Mouse (Mus musculus): ENCODE results near the gene Gm49358. TPM values are rescaled to one million over a fixed set of nuclear protein-coding genes. Genes with fewer than 3 reads are reported as not detected.

Gm49358 gene
- polyA plus RNA-seq, 1 experiment: not detected

GRCm38 (mm10) chr10:86836784-86837183 lies 73.0 kb downstream of the Gm49358 start:
- WGBS: 76% methylated on average over 4 of the region's 4 CpGs

DNA sequence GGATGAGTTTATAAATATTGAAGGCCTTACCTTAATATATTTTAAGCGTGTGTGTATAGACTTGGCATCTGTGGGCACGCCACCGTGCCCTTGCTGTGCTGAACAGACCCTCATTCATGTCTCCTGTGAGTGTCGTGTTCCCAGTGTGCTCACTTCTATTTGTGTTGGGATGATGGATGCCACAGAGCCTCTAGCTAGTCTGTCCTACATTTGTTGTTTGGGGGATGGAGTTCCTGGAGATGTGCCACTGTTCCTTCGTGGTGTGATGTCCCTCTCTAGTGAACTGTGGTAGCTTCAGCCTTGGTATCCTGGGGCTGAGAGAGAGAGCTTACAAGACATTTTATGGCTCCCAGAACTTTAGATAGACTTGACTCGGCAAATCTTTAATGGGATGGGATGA lies 75.1 kb downstream of the Gm49358 start:
- no peak overlapping the region for H3K27ac ChIP-seq (ENCODE audit: insufficient read depth, low read length)
- WGBS: 64% methylated on average over 6 of the region's 6 CpGs

More at GRCm38 (mm10) chr10:86836784-86837183, 73.0 kb downstream of the Gm49358 start:
- no peak overlapping the region for H3K27ac ChIP-seq (ENCODE audit: insufficient read depth, low read length)
- no peaks in the 10 kb centered on the region for H3K27me3 ChIP-seq (ENCODE audit: control insufficient read depth, insufficient read depth, low read length)
- DNase-seq: no peak
- TF ChIP-seq CTCF (IDR thresholded peaks at IDR 0.05; ENCODE audit: borderline replicate concordance, insufficient read depth, low read depth, low read length): no peak
- no peak for TF ChIP-seq POLR2A (IDR thresholded peaks at IDR 0.05; ENCODE audit: borderline replicate concordance, insufficient read depth, low read length)
- no peak overlapping the region for H3K4me3 ChIP-seq (replicated peaks; ENCODE audit: insufficient read depth, low read depth, low read length)
- no peaks in the 10 kb centered on the region for H3K4me1 ChIP-seq (ENCODE audit: control insufficient read depth, insufficient read depth, low read length)

GRCm38 (mm10) chr10:86842659-86843058 lies 78.9 kb downstream of the Gm49358 start:
- no peak for TF ChIP-seq POLR2A (IDR thresholded peaks at IDR 0.05; ENCODE audit: borderline replicate concordance, insufficient read depth, low read length)
- no peak for TF ChIP-seq CTCF (IDR thresholded peaks at IDR 0.05; ENCODE audit: borderline replicate concordance, insufficient read depth, low read depth, low read length)
- H3K27me3 ChIP-seq (ENCODE audit: control insufficient read depth, insufficient read depth, low read length): no peaks in the 10 kb centered on the region
- H3K4me3 ChIP-seq (replicated peaks; ENCODE audit: insufficient read depth, low read depth, low read length): no peak overlapping the region
- no peak for DNase-seq
- H3K4me1 ChIP-seq (ENCODE audit: control insufficient read depth, insufficient read depth, low read length): no peaks in the 10 kb centered on the region; the same call in 1 of the 2 replicates
- H3K27ac ChIP-seq (ENCODE audit: insufficient read depth, low read length): no peak overlapping the region
- WGBS: 58% methylated on average over 5 of the region's 5 CpGs

More for the DNA sequence above, 75.1 kb downstream of the Gm49358 start:
- no peak for DNase-seq
- no peak for TF ChIP-seq POLR2A (IDR thresholded peaks at IDR 0.05; ENCODE audit: borderline replicate concordance, insufficient read depth, low read length)
- no peak for TF ChIP-seq CTCF (IDR thresholded peaks at IDR 0.05; ENCODE audit: borderline replicate concordance, insufficient read depth, low read depth, low read length)
- no peaks in the 10 kb centered on the region for H3K27me3 ChIP-seq (ENCODE audit: control insufficient read depth, insufficient read depth, low read length)
- no peaks in the 10 kb centered on the region for H3K4me1 ChIP-seq (ENCODE audit: control insufficient read depth, insufficient read depth, low read length)
- no peak overlapping the region for H3K4me3 ChIP-seq (replicated peaks; ENCODE audit: insufficient read depth, low read depth, low read length)

DNA sequence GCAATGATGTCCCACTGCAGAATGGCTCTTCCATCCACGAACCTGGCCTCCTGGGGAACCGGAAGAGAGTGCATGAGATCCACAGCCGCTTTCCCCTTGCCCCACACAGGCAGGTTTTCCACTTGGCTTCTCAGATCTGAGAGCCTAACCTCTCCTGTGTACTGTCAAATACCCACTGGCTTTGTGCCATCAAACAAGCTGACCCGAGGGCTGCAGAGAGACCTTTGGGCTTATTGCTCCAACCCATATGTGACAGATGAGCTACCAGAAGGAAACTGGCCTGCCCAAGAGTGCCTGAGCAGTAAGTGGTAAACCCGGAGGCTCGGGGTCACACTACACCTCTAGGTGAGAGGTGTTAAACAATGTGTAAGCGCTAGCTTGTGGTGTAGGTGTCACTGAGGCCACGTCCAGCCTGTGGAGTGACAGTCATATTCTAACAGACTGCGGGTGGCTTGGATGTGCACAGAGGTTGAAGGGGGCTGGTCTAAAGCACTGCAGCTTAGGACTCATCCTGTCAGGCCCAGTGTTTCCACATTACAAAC lies 83.2 kb downstream of the Gm49358 start:
- Histone ChIP-seq H3K4me1 (ENCODE audit: control insufficient read depth, insufficient read depth, low read length) (no peaks in the 10 kb centered on the region; the same call in 1 of the 2 replicates), H3K4me3 (replicated peaks; ENCODE audit: insufficient read depth, low read depth, low read length) (no peak overlapping the region), H3K27ac (ENCODE audit: insufficient read depth, low read length) (no peak overlapping the region), H3K27me3 (ENCODE audit: control insufficient read depth, insufficient read depth, low read length) (no peaks in the 10 kb centered on the region)
- 73% methylated on average over 9 of the region's 9 CpGs for WGBS
- no peak for TF ChIP-seq POLR2A (IDR thresholded peaks at IDR 0.05; ENCODE audit: borderline replicate concordance, insufficient read depth, low read length)
- no peak for DNase-seq

- no peak for DNase-seq
- WGBS: 75% methylated on average over 4 of the region's 4 CpGs
- TF ChIP-seq POLR2A (IDR thresholded peaks at IDR 0.05; ENCODE audit: borderline replicate concordance, insufficient read depth, low read length) (no peak), CTCF (IDR thresholded peaks at IDR 0.05; ENCODE audit: borderline replicate concordance, insufficient read depth, low read depth, low read length) (no peak)
Observed at GRCm38 (mm10) chr10:86849087-86849486, 85.3 kb downstream of the Gm49358 start.

GRCm38 (mm10) chr10:86849508-86849907 lies 85.7 kb downstream of the Gm49358 start:
- Histone ChIP-seq H3K4me1 (ENCODE audit: control insufficient read depth, insufficient read depth, low read length) (no peaks in the 10 kb centered on the region; the same call in 1 of the 2 replicates), H3K4me3 (replicated peaks; ENCODE audit: insufficient read depth, low read depth, low read length) (no peak overlapping the region), H3K27me3 (ENCODE audit: control insufficient read depth, insufficient read depth, low read length) (no peaks in the 10 kb centered on the region), H3K27ac (ENCODE audit: insufficient read depth, low read length) (no peak overlapping the region)
- 82% methylated on average over 4 of the region's 4 CpGs for WGBS
- TF ChIP-seq CTCF (IDR thresholded peaks at IDR 0.05; ENCODE audit: borderline replicate concordance, insufficient read depth, low read depth, low read length) (no peak), POLR2A (IDR thresholded peaks at IDR 0.05; ENCODE audit: borderline replicate concordance, insufficient read depth, low read length) (no peak)
- no peak for DNase-seq

More at GRCm38 (mm10) chr10:86849087-86849486, 85.3 kb downstream of the Gm49358 start:
- H3K4me3 ChIP-seq (replicated peaks; ENCODE audit: insufficient read depth, low read depth, low read length): no peak overlapping the region
- no peak overlapping the region for H3K27ac ChIP-seq (ENCODE audit: insufficient read depth, low read length)
- H3K4me1 ChIP-seq (ENCODE audit: control insufficient read depth, insufficient read depth, low read length): no peaks in the 10 kb centered on the region; the same call in 1 of the 2 replicates
- no peaks in the 10 kb centered on the region for H3K27me3 ChIP-seq (ENCODE audit: control insufficient read depth, insufficient read depth, low read length)

DNA sequence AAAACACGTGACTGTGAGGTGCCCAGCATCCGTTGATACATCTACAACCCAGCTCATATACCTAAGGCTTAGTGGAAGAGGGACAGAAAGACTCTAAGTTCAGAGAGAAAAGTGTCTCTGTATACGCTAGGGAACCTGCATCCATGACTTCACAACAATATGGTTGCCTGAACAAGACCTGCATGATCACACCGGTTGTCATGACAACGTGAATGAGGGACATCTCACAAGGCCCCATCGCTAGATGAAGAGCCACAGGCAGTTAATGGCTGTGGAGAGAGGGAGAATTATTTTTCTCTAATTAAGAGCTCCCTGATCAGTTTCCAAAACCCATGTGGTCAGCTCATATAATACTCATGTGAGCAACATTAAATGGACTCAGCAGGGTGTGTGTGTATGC lies 88.4 kb downstream of the Gm49358 start:
- 74% methylated on average over 6 of the region's 6 CpGs for WGBS
- no peaks in the 10 kb centered on the region for H3K4me1 ChIP-seq (ENCODE audit: control insufficient read depth, insufficient read depth, low read length)
- H3K4me3 ChIP-seq (replicated peaks; ENCODE audit: insufficient read depth, low read depth, low read length): no peak overlapping the region
- H3K27me3 ChIP-seq (ENCODE audit: control insufficient read depth, insufficient read depth, low read length): no peaks in the 10 kb centered on the region
- DNase-seq: no peak
- no peak for TF ChIP-seq POLR2A (IDR thresholded peaks at IDR 0.05; ENCODE audit: borderline replicate concordance, insufficient read depth, low read length)
- H3K27ac ChIP-seq (ENCODE audit: insufficient read depth, low read length): no peak overlapping the region

DNA sequence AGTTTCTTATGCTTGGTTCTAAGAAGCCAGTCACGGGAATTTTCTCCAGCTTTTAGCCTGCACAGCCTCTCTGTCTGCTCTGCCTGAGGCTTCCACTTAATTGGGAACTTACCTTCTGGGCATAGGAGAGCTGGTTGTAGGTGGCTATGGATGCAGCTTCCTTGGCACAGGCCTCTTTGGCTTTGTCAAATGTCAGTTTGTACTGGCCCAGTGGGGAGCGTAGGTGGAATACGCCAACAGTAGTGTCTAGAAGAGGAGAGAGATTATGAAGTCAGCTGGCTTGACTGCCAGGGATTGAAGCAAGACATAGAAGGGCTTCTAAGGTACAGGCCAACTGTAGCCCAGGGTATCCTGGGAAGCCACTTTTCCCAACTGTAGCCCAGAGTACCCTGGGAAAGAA lies 89.7 kb downstream of the Gm49358 start:
- no peak for DNase-seq
- Histone ChIP-seq H3K4me1 (ENCODE audit: control insufficient read depth, insufficient read depth, low read length) (no peaks in the 10 kb centered on the region), H3K27me3 (ENCODE audit: control insufficient read depth, insufficient read depth, low read length) (no peaks in the 10 kb centered on the region), H3K27ac (ENCODE audit: insufficient read depth, low read length) (no peak overlapping the region), H3K4me3 (replicated peaks; ENCODE audit: insufficient read depth, low read depth, low read length) (no peak overlapping the region)
- no peak for TF ChIP-seq POLR2A (IDR thresholded peaks at IDR 0.05; ENCODE audit: borderline replicate concordance, insufficient read depth, low read length)
- TF ChIP-seq CTCF (IDR thresholded peaks at IDR 0.05; ENCODE audit: borderline replicate concordance, insufficient read depth, low read depth, low read length): no peak
- WGBS: 46% methylated on average over 3 of the region's 3 CpGs
